Mouse (Mus musculus) ES-E14 (cell line): ENCODE results near the gene Enpp1.

Experiments used
- CHD2 ChIP-seq: IDR thresholded peaks from 2 replicates; pipeline ENCODE4 v1.6.1; 2014; ENCODE audit warnings: mild to moderate bottlenecking, low read depth, low read length, inconsistent platforms
- HCFC1 ChIP-seq: IDR thresholded peaks from 2 replicates; pipeline ENCODE4 v1.6.1; 2012; ENCODE audit warnings: low read length, inconsistent platforms, borderline replicate concordance; ENCODE audit not compliant: insufficient read depth

- no peak for TF ChIP-seq HCFC1
- TF ChIP-seq CHD2, result no peak
Measured at GRCm38 (mm10) chr10:24674261-24674660, 37.7 kb downstream of the Enpp1 start.
